Mouse (Mus musculus) heart, postnatal 0 days (tissue): Measurements from ENCODE around the gene Ankmy2. TPM values are rescaled to one million over a fixed set of nuclear protein-coding genes. Genes with fewer than 3 reads are reported as not detected.
"Not testable (repeated sequence)": the region's sequence is repeated elsewhere in the genome, so short reads cannot be mapped to it uniquely, and the experiment has no call there.

ENCODE experiments used
- ATAC-seq: fragments of 200-750 bp; cut with Nextera tagmentation; 2 replicates; pipeline ENCODE4 v1.8.0; 2017; ENCODE audit warnings: low read depth, moderate number of reproducible peaks, moderate library complexity; ENCODE audit not compliant: insufficient read depth
- DNase-seq: peaks from one replicate; pipeline ENCODE4 v3.0.0-alpha.2; 2016; ENCODE audit warnings: low spot score
- H3K27ac ChIP-seq: fragments of 300-500 bp; sonication (generic); 2 replicates; pipeline ENCODE4 v1.5.1; 2014; ENCODE audit warnings: low read depth, mild to moderate bottlenecking
- H3K27me3 ChIP-seq: fragments of 300-500 bp; sonication (generic); 2 replicates; pipeline ENCODE4 v1.6.1; 2014; ENCODE audit warnings: low read length, mixed read lengths; ENCODE audit not compliant: control insufficient read depth, insufficient read depth
- H3K36me3 ChIP-seq: fragments of 300-500 bp; sonication (generic); replicated peaks from 2 replicates; pipeline ENCODE4 v1.6.1; 2014; ENCODE audit warnings: low read length, mixed read lengths; ENCODE audit not compliant: control insufficient read depth, insufficient read depth
- H3K4me1 ChIP-seq: fragments of 300-500 bp; sonication (generic); 2 replicates; pipeline ENCODE4 v1.6.1; 2014; ENCODE audit warnings: antibody characterized with exemption; ENCODE audit not compliant: control insufficient read depth, insufficient read depth
- H3K4me2 ChIP-seq: fragments of 300-500 bp; sonication (generic); 2 replicates; pipeline ENCODE4 v1.6.1; 2014; ENCODE audit warnings: low read depth, mild to moderate bottlenecking, low read length, moderate library complexity
- H3K4me3 ChIP-seq: fragments of 300-500 bp; sonication (generic); 2 replicates; pipeline ENCODE4 v1.5.1; 2014; ENCODE audit warnings: low read depth, low read length
- H3K9ac ChIP-seq: fragments of 300-500 bp; sonication (generic); replicated peaks from 2 replicates; pipeline ENCODE4 v1.6.1; 2014; ENCODE audit warnings: low read depth, low read length, mixed read lengths
- H3K9me3 ChIP-seq: fragments of 300-500 bp; sonication (generic); replicated peaks from 2 replicates; pipeline ENCODE4 v1.6.1; 2016; ENCODE audit warnings: low read length; ENCODE audit not compliant: control insufficient read depth
- CTCF ChIP-seq: IDR thresholded peaks from 2 replicates; pipeline ENCODE4 v1.5.1; 2016; ENCODE audit warnings: antibody characterized with exemption, control low read depth, low read depth
- EP300 ChIP-seq: IDR thresholded peaks from 2 replicates; pipeline ENCODE4 v1.6.1; 2016; ENCODE audit warnings: antibody characterized with exemption, low read depth
- WGBS: fragments of 180-500 bp; shearing (Covaris S2); extraction: QIAGEN DNeasy Blood & Tissue Kit; methylation state at CpG from one replicate; pipeline ENCODE4 v1.1.7; 2014; 5-methylcytosine and 5-hydroxymethylcytosine counted together
- polyA plus RNA-seq: library from polyadenylated mRNA; unstranded; fragments of >200 nt; fragmentation: Nextera tagmentation; extraction: Ambion mirVana; gene quantifications from 2 replicates; pipeline ENCODE4 v1.2.1, GENCODE M21; 2015
- total RNA-seq: library from RNA; depleted of rRNA; stranded (reverse); fragments of >200 nt; gene quantifications from 2 replicates; pipeline ENCODE4 v1.2.3, GENCODE M21; 2014; ENCODE audit warnings: low replicate concordance

The Ankmy2 gene
- total and polyA plus RNA-seq, 2 experiments from 2014 or later = 9.9 to 23.1 TPM

DNA sequence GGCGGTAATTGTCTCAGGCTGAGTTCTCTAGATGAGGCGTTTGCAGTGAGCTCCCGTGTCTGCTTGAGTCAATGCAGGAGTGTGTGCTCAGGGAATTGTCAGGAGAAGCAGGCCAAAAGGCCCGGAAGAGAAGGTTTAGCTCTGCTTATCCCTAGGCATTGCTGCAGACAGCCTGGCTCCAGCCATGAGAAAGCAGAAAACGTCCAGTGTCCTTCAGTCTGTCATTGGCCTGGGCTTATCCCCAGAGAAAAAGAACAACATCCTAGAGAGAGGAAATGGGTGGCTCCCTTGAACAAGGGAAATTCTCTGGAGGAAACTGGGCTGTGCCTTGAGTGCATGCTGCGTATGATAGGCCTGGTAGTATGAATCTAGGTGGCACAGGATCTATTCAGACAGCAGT is 25.7 kb downstream of the Ankmy2 start:
- H3K4me1 ChIP-seq = no peaks in the 10 kb centered on the region
- no peaks in the 10 kb centered on the region for H3K9me3 ChIP-seq
- H3K27ac ChIP-seq = peak overlapping the region; percentile 68
- no peak overlapping the region for H3K4me2 ChIP-seq
- H3K36me3 ChIP-seq = peaks cover 58% of the 10 kb centered on the region
- WGBS = 48% methylated on average over 6 of the region's 6 CpGs
- H3K9ac ChIP-seq = no peak overlapping the region
- ATAC-seq (peak; percentile 81), DNase-seq (peak; percentile 30)
- no peaks in the 10 kb centered on the region for H3K27me3 ChIP-seq
- TF ChIP-seq EP300 = no peak
- no peak for TF ChIP-seq CTCF
- no peak overlapping the region for H3K4me3 ChIP-seq

DNA sequence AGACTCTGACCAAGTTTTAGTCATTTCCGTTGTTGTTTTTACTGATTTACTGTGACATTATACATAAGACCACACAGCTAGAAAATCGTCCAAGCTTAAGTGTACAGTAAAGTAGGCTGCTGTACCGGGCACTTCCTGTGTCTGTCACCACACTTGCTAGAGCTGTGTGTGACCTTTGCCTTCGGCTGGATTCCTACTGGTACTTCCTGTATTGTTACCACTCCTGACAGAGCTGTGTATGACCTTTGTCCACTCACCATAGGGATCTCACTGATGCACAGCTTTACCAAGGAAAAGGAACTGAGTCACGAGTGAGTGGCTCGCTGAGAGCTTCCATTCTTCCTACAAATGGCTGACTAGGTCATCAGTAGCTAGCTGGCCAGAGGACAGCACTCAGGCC is 30.2 kb downstream of the Ankmy2 start:
- DNase-seq = no peak
- no peaks in the 10 kb centered on the region for H3K27me3 ChIP-seq
- ATAC-seq = no peak
- H3K36me3 ChIP-seq = peaks cover 83% of the 10 kb centered on the region
- no peaks in the 10 kb centered on the region for H3K4me1 ChIP-seq
- WGBS = 66% methylated on average over 6 of the region's 6 CpGs
- H3K9ac ChIP-seq = no peak overlapping the region
- no peak overlapping the region for H3K27ac ChIP-seq
- TF ChIP-seq EP300 (no peak), CTCF (no peak)
- no peak overlapping the region for H3K4me3 ChIP-seq
- H3K9me3 ChIP-seq = no peaks in the 10 kb centered on the region
- no peak overlapping the region for H3K4me2 ChIP-seq

DNA sequence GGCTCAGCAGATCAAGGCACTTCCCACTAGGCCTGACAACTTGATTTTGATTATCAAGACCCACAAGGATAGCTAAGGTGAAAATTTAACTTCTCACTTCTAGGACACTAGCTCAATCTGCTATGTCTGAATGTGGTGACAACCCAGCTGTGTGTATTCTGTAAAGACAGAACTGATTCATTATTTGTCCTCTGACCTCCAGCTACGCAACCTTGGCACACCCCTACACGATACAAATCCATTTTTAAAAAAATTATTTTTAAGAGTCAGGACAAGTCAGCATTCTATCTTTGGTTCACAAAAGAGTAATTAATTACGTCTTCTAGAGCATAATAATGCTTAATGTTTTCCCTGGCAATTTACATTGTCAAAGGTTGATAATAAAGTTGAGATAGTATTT is 32.7 kb downstream of the Ankmy2 start:
- H3K4me2 ChIP-seq = no peak overlapping the region
- DNase-seq (no peak), ATAC-seq (no peak)
- H3K27me3 ChIP-seq = no peaks in the 10 kb centered on the region
- H3K36me3 ChIP-seq = peaks cover 75% of the 10 kb centered on the region
- no peaks in the 10 kb centered on the region for H3K9me3 ChIP-seq
- no peak overlapping the region for H3K9ac ChIP-seq
- H3K4me1 ChIP-seq = no peaks in the 10 kb centered on the region
- 94% methylated on average over 3 of the region's 3 CpGs for WGBS
- TF ChIP-seq EP300 = no peak
- H3K4me3 ChIP-seq = no peak overlapping the region
- H3K27ac ChIP-seq = no peak overlapping the region

DNA sequence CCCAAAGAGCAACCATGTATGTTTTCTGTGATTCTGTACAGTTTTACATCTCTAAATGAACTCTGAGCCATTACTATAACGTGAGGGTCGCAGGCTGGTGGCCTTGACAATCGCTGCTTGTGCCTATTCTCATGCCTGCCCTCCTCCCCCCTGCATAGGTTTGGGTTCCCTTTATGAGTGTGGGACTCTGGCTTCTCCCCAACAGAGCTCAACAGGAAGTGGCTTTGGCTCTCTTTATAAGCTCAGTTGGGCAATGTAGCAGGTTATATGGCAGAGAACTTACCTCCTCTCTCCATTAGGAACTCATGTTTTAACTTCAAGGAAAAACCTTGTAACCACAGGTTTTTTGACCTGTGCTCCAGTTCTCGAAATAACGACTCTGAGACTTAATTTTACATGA is 33.4 kb downstream of the Ankmy2 start:
- no peaks in the 10 kb centered on the region for H3K27me3 ChIP-seq
- peaks cover 78% of the 10 kb centered on the region for H3K36me3 ChIP-seq
- 86% methylated on average over 5 of the region's 5 CpGs for WGBS
- ATAC-seq (no peak), DNase-seq (no peak)
- H3K4me1 ChIP-seq = no peaks in the 10 kb centered on the region
- H3K4me3 ChIP-seq = no peak overlapping the region
- H3K4me2 ChIP-seq = no peak overlapping the region
- TF ChIP-seq CTCF (no peak), EP300 (no peak)
- no peaks in the 10 kb centered on the region for H3K9me3 ChIP-seq
- no peak overlapping the region for H3K9ac ChIP-seq
- no peak overlapping the region for H3K27ac ChIP-seq

DNA sequence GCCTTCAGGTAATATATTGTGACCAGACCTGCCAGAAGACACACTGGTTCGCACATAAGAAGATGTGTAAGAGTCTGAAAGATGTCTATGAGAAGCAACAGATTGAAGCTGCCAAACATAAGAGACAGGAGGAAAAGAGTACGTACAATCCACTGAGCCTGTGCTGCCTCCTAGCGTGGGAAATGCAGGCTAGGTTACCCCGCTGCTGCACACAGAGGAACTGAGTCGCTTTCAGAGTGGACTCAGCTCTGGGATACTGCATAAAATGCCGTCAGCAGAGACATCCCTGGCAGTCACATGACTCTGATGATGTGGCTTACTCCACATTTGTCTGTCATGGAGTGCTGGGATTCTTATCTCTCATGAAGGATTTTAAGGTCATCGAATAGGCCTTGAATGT is 38.1 kb downstream of the Ankmy2 start:
- ATAC-seq (no peak), DNase-seq (no peak)
- Histone ChIP-seq H3K9ac (no peak overlapping the region), H3K27ac (no peak overlapping the region), H3K4me2 (no peak overlapping the region), H3K9me3 (peaks cover 7% of the 10 kb centered on the region; the same call in 1 of the 2 replicates), H3K4me3 (no peak overlapping the region), H3K4me1 (no peaks in the 10 kb centered on the region), H3K27me3 (no peaks in the 10 kb centered on the region), H3K36me3 (peaks cover 71% of the 10 kb centered on the region)
- peak; percentile 12; the same call in 1 of the 2 replicates for TF ChIP-seq CTCF
- no peak for TF ChIP-seq EP300
- WGBS = 85% methylated on average over 7 of the region's 7 CpGs

DNA sequence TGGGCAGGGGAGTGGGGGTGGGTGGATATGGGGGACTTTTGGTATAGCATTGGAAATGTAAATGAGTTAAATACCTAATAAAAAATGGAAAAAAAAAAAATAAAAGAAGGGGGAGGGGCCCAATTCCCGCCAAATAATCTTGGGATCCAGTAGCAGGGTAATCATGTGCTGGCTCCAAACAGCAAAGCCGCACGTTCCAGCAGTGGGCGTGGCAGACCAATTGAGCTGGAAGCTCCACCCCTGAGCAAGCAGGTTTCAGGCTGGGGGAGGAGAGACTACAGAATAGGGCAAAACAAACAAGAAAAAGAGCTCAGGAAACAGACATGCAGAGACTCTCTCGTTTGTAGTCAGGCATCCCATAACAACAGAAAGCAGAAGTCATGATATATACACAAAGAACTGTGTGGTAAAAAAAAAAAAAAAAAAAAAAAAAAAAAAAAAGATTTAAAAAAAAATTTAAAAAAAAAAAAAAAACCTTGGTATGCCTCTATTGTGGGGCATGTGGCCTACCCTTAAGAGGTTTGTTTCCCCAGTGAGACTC is 48.7 kb downstream of the Ankmy2 start:
- not testable (repeated sequence) for H3K4me3 ChIP-seq, H3K4me1 ChIP-seq, H3K4me2 ChIP-seq, H3K27me3 ChIP-seq, DNase-seq, H3K27ac ChIP-seq, H3K36me3 ChIP-seq, ATAC-seq, H3K9me3 ChIP-seq, H3K9ac ChIP-seq
- 57% methylated on average over 5 of the region's 5 CpGs for WGBS
